Mouse (Mus musculus): Measurements from ENCODE around the gene Htr5a. TPM values are rescaled to one million over a fixed set of nuclear protein-coding genes. Genes with fewer than 3 reads are reported as not detected.

Htr5a gene
- polyA plus RNA-seq, 1 experiment, result not detected

DNA sequence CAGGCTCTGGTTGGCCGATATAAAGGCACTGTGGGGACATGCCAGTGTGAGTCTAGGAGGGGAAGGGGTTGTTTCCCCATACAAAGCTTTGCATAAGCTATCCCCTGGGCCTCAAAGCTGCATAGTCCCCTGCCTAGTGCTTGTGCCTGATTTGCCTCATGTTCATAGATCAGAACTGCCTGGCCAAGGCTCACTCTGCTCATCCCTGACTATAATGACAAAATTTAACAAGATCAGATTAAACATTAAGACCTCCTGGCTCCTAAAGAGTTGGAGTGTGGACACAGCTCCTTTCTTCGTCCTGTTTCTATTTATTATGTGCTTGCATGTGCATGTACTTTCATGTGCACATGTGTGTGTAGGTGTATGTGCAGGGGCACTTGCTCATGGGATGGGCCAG lies 39.3 kb downstream of the Htr5a start:
- 68% methylated on average over 2 of the region's 2 CpGs for WGBS
- H3K27ac ChIP-seq (ENCODE audit: insufficient read depth, low read depth, low read length), result no peak overlapping the region

DNA sequence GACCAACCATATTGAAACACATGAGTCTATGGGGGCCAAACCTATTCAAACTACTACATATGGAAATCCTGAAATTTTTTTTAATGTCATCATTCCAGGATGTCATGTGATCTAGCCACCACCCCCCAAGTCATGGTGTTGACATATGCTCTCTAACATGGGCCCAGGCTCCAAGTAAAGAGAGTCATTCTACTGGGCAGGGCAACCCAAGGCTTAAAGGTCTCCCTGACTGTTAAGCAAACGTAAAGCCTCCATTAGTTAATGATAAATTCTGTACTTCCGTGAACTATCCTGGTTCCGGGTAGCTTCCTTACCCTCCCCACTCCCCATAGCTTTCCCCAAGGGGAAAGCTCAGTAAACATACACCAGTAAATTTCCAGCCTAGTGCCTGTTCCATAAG lies 46.1 kb downstream of the Htr5a start:
- no peak for DNase-seq
- WGBS, result 32% methylated on average over 3 of the region's 3 CpGs
- Histone ChIP-seq H3K27me3 (replicated peaks; ENCODE audit: control insufficient read depth, insufficient read depth, low read length) (no peaks in the 10 kb centered on the region), H3K4me3 (ENCODE audit: insufficient read depth, low read depth, low read length) (no peak overlapping the region), H3K4me1 (ENCODE audit: control insufficient read depth, insufficient read depth, low read length) (no peaks in the 10 kb centered on the region), H3K27ac (ENCODE audit: insufficient read depth, low read depth, low read length) (no peak overlapping the region), H3K36me3 (ENCODE audit: control insufficient read depth, insufficient read depth, low read length) (no peaks in the 10 kb centered on the region)
- TF ChIP-seq POLR2A (IDR thresholded peaks at IDR 0.05; ENCODE audit: low read depth, low read length) (no peak), CTCF (conservative IDR thresholded peaks at IDR 0.05; ENCODE audit: insufficient read depth, insufficient read length, low read depth, low read length) (no peak)

More for the DNA sequence above, 39.3 kb downstream of the Htr5a start:
- TF ChIP-seq CTCF (conservative IDR thresholded peaks at IDR 0.05; ENCODE audit: insufficient read depth, insufficient read length, low read depth, low read length) (no peak), POLR2A (IDR thresholded peaks at IDR 0.05; ENCODE audit: low read depth, low read length) (no peak)
- Histone ChIP-seq H3K36me3 (ENCODE audit: control insufficient read depth, insufficient read depth, low read length) (no peaks in the 10 kb centered on the region), H3K4me3 (ENCODE audit: insufficient read depth, low read depth, low read length) (no peak overlapping the region), H3K27me3 (replicated peaks; ENCODE audit: control insufficient read depth, insufficient read depth, low read length) (no peaks in the 10 kb centered on the region), H3K4me1 (ENCODE audit: control insufficient read depth, insufficient read depth, low read length) (peaks cover 3% of the 10 kb centered on the region; the same call in 1 of the 2 replicates)
- peak; percentile 54 for DNase-seq

DNA sequence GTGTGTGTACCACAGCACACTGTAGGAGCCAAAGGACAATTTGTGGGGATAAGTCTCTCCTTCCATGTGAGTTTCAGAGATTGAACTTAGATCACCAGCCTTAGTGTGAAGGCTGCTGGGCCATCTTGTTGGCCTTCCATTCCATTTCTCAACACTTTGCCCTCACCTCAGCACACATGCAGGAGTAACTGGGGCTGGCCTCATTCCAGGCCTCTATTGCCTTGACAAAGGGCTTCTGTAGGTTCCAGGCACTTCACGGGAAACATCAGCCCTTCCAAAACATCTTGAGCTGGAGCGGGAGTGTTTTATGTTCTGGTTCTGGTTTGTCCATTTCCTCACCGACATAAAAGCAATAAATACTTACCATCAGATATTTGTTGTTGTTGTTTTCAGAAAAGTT lies 54.0 kb downstream of the Htr5a start:
- DNase-seq, result no peak
- Histone ChIP-seq H3K4me3 (ENCODE audit: insufficient read depth, low read depth, low read length) (no peak overlapping the region), H3K36me3 (ENCODE audit: control insufficient read depth, insufficient read depth, low read length) (no peaks in the 10 kb centered on the region), H3K27me3 (replicated peaks; ENCODE audit: control insufficient read depth, insufficient read depth, low read length) (no peaks in the 10 kb centered on the region), H3K4me1 (ENCODE audit: control insufficient read depth, insufficient read depth, low read length) (no peaks in the 10 kb centered on the region), H3K27ac (ENCODE audit: insufficient read depth, low read depth, low read length) (no peak overlapping the region)
- TF ChIP-seq POLR2A (IDR thresholded peaks at IDR 0.05; ENCODE audit: low read depth, low read length) (no peak), CTCF (conservative IDR thresholded peaks at IDR 0.05; ENCODE audit: insufficient read depth, insufficient read length, low read depth, low read length) (no peak)
- WGBS, result 86% methylated on average over 3 of the region's 3 CpGs

DNA sequence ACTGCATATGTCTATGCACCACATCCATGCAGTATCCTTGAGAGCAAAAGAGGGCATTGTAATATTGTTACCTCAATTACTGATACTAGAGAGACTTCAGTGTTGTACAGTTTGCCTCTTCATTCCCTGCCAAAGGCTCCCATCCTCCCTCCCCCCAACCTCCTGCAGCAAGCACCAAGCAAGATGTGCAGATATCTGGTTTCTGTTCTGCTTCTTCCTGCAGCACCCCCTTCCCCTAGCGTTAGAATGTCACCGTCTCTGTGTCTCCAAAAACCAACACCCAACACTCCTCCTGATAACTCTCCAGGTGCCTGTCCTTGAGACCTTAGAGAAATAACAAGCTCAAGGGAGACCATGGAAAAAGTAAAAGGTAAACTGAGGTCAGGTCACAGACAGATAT lies 57.8 kb downstream of the Htr5a start:
- Histone ChIP-seq H3K4me1 (ENCODE audit: control insufficient read depth, insufficient read depth, low read length) (no peaks in the 10 kb centered on the region), H3K36me3 (ENCODE audit: control insufficient read depth, insufficient read depth, low read length) (no peaks in the 10 kb centered on the region), H3K27ac (ENCODE audit: insufficient read depth, low read depth, low read length) (no peak overlapping the region), H3K27me3 (replicated peaks; ENCODE audit: control insufficient read depth, insufficient read depth, low read length) (no peaks in the 10 kb centered on the region), H3K4me3 (ENCODE audit: insufficient read depth, low read depth, low read length) (no peak overlapping the region)
- no peak for DNase-seq
- 48% methylated on average over 2 of the region's 2 CpGs for WGBS
- no peak for TF ChIP-seq POLR2A (IDR thresholded peaks at IDR 0.05; ENCODE audit: low read depth, low read length)

DNA sequence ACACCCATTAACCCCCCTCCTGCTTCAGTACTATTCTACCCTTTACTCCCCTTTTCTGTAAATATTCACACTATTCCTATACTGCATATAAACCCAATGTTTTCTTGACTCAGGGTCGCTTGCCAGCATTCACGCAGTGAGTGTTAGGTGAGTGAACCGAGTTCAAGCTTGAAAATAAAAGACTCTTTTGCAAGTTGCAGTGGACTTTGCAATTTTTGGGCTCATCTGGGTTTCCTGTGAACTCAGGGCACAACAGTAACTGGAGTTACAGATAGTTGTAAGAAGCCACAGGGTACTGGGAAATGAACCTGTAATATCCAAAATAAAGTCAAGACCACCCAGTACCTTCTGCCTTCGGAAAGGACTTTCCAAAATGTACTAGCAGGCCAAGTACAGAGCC lies 58.2 kb downstream of the Htr5a start:
- 64% methylated on average over 4 of the region's 4 CpGs for WGBS
- Histone ChIP-seq H3K4me3 (ENCODE audit: insufficient read depth, low read depth, low read length) (no peak overlapping the region), H3K27me3 (replicated peaks; ENCODE audit: control insufficient read depth, insufficient read depth, low read length) (no peaks in the 10 kb centered on the region), H3K4me1 (ENCODE audit: control insufficient read depth, insufficient read depth, low read length) (no peaks in the 10 kb centered on the region), H3K27ac (ENCODE audit: insufficient read depth, low read depth, low read length) (no peak overlapping the region), H3K36me3 (ENCODE audit: control insufficient read depth, insufficient read depth, low read length) (no peaks in the 10 kb centered on the region)
- TF ChIP-seq POLR2A (IDR thresholded peaks at IDR 0.05; ENCODE audit: low read depth, low read length), result no peak
- no peak for TF ChIP-seq CTCF (conservative IDR thresholded peaks at IDR 0.05; ENCODE audit: insufficient read depth, insufficient read length, low read depth, low read length)
- peak; percentile 56 for DNase-seq

Other genes with a start within 250 kb of the Htr5a start
- gene Paxip1, start 50.5 kb upstream of the Htr5a start, polyA plus RNA-seq (2012; rRNA removed), result 18.1 and 18.6 TPM in 2 replicates
- gene Insig1, start 229.2 kb downstream of the Htr5a start, polyA plus RNA-seq (2012; rRNA removed), result 52.0 and 55.3 TPM in 2 replicates